Mouse (Mus musculus) heart, postnatal 4 days (tissue): ENCODE data around the gene Arid3a. TPM values are rescaled to one million over a fixed set of nuclear protein-coding genes. Genes with fewer than 3 reads are reported as not detected.

Experiments used
- DNase-seq: peaks from one replicate; pipeline ENCODE4 v3.0.0; 2021
- total RNA-seq, 2 experiments: library from RNA; stranded (reverse); gene quantifications; 2 replicates each; pipeline ENCODE4 v1.2.3; 2021

Gene Arid3a
- total RNA-seq, 2 experiments from 2014 or later, result 4.2 to 4.3 TPM

GRCm38 (mm10) chr10:79927324-79928029, 634 bp downstream of the Arid3a start:
- DNase-seq, result peak; percentile 57

DNA sequence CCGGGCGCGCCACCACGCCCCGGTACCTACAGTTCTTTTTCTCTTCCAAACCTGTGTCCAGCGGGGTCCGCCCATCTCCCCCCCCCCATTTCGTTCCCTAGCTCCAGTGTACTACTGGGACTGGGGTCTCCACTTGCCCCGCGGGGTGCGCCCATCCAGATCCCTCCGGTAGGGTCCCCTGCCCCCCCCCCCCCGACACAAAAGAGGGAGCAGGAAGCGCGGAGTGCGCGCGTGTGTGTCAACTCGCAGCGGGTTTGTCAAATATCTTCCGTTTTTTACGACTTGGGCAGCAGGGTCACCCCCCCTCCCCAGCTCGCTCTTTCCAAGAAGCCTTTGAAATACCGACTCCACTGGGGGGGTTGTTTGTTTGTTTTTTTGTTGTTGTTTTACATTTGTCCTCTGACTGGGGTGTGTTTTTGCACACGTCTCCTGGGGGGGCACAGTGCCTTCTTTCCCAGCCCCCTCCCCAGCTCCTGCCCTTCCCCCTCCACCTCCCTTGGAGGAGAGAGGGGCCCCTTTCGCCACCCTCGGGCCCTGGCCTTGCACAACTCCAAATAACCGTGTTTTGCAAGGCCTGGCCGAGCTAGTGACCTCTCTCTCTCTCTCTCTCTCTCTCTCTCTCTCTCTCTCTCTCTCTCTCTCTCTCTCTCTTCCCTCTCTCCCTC, 1.3 kb downstream of the Arid3a start:
- no peak for DNase-seq

DNA sequence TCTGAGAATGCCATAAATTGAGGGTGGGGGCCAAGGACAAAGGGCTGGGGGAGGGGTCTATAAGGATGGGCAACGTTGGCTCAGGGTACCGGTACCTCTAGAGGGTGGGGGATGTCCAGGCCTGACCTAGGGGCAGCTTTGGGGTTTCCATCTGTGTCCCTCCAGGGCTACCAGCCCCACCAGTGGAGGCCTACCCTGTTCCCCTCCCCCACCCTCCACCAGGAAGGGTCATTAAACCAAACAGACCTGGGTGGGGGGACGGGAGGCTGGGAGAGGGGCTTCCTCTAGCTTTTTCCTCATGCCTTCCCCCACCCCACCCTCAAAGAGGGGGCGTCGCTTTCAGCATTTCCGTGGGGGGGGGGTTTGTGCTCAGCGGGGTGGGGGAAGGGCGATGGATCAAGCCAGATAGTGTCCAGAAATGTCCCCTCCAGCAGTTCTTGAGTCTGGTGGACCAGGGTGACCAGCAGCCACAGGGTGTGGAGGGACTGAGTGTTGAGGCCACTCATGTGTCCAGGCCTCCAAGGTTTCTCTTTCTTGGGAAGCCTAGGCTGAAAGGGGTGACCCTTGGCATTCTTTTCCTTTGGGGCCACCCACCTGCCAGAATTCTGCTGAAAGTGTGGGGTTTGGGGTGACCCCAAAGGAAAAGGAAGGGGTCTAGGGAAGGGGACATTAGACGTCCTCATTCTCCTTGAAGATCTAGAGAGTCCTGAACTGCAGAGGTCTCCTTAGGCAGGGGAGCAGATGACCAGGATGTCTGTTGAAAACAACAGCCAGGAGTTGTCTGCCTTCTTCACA, 2.3 kb downstream of the Arid3a start:
- no peak for DNase-seq

DNA sequence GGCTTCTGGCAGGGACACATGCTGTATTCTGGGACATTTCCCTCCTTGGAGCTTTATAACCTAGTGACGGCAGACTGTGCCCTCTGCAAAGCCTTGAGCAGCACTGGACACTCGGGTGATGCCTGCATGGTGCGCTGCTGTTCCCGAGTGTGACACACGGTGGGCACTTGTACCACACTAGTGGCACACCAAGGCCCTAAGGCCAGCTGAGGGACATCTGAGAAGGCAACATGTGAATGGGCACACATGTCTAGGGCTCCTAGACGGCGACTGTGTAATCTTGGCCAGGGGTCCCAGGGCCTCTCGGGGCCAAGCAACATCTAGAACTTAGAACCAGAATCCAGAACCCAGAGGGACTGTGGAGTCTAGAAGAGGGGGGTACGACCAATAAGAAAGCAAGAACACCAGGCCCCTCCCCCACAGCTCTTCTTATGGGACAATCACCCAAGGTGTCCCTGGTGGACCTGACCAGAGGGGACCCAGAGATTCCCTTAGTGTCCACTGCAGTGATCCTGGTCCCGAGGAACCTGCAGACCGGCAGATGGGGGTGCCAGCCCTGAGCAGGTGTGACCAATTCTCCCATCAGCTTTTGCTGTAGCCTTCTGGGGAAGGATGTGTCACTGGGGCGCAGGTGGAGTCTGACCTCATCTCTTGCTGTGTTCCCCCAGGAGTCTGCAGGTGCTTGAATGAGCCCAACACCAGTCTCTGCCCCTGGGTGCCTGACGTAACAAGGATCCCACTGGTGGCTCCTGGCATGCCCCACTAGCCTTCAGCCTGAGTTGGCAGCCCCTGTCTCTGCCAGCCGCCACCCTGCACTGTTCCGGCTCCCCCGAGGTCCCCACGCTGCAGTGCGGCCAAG, 3.4 kb downstream of the Arid3a start:
- no peak for DNase-seq

DNA sequence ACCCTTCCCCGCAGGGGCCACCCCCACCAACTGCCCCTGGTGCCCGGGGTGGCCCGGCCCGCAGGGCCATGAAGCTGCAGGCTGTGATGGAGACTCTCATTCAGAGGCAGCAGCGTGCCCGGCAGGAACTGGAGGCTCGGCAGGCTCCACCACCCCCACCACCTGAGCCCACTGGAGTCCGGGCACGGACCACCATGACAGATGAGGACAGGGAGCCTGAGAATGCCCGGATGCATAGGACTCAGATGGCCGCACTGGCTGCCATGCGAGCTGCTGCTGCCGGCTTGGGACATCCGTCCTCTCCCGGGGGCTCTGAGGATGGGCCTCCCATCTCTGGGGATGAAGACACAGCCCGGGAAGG, 4.0 kb downstream of the Arid3a start:
- no peak for DNase-seq

DNA sequence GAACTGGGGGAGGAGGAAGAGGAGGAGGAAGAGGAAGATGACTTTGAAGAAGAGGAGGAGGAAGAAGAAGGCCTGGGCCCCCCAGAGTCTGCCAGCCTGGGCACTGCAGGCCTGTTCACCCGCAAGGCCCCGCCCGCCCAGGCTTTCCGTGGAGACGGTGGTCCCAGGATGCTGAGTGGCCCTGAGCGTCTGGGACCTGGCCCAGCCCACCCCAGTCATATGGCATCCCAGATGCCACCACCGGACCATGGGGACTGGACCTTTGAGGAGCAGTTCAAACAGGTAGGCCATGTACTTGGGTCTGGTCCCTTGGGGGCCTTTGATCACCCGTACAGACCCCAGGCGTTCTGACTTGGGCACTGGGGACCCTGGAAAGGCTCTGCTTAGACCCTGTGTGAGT, 5.0 kb downstream of the Arid3a start:
- DNase-seq, result no peak

DNA sequence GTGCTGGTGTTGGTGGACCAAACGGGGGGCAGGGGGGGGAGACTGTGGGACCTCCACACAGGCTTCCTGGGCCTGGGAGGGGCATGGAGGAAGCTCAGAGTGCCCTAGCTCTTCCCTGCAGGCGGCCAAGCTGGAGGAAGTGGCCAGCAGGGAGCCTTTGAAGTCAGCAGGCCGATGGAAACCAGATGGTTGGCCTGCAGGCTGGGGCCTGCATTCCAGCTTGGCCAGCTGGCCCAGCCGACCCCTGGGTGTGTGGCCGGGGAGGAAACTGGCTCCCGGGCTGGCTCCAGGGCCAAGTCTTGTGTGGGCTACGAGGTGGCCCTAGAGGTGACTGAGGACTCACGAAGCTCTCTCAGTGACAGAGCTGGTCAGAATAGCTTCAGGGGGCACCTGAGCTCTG, 5.9 kb downstream of the Arid3a start:
- peak; percentile 84 for DNase-seq

DNA sequence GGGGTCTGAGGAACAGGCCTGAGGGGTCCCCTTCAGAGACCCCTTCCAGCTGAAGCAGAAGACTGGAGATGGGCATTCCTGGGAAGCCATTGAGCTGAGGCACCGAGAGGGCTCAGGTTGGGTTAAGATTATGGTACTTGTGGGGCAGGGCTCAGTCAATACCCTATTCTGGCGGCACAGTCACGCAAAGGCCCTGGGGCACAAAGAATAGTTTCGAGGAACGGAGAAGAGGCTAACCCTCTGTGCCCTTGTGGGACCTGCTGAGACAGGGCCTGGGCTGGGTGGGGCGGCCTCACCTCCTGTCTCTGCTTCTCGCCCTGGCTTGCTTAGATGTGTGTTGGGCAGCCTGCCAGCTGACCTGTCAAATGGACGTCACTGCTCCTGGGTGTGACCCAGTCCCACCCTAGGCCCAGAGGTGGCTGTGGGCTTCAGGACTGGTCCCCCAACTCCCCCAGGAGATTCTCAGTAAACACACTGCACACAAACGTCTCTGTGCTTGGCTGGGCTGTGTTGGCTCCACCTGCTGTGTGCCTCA, 6.4 kb downstream of the Arid3a start:
- DNase-seq, result peak; percentile 46

DNA sequence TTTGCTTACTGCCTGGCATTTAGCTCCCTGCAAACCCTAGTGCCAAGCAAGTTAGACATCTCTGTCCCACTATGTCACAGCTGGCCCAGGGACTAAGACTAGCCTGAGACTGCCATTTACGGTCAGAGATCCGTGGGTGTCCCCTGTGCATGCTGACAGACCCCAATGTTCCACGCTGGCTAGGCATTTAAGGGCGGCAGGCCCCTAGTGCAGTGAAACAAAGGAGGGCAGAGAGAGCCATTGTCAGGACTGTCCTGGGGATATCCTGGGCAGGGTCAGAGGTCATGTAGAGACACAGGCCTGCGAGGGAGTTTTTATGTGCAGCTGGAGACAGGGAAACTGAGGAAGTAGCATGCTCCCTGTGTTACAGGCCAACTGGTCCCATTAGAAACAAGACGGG, 7.0 kb downstream of the Arid3a start:
- DNase-seq, result no peak

DNA sequence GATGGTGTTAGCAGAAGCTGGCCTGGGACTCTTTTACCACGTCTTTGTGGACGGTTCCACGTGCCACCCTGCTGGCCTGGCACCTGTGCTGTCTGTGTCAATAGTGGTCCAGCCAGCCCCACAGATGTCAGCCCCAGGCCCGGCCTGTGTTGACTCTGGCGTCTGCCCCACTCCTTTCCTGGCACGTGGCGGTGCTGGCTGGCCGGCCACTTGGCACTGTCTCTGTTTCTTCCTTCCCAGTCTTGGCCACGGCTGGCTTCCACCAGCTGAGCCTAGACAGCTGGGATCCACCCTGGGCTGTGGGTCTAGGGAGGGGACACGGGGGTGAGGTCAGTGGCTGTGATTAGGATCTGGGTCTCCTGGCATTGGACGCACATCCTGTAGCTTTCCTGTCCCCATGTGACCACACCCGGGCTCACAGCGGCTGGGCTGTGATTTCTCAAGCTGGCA, 7.5 kb downstream of the Arid3a start:
- peak; percentile 91 for DNase-seq

DNA sequence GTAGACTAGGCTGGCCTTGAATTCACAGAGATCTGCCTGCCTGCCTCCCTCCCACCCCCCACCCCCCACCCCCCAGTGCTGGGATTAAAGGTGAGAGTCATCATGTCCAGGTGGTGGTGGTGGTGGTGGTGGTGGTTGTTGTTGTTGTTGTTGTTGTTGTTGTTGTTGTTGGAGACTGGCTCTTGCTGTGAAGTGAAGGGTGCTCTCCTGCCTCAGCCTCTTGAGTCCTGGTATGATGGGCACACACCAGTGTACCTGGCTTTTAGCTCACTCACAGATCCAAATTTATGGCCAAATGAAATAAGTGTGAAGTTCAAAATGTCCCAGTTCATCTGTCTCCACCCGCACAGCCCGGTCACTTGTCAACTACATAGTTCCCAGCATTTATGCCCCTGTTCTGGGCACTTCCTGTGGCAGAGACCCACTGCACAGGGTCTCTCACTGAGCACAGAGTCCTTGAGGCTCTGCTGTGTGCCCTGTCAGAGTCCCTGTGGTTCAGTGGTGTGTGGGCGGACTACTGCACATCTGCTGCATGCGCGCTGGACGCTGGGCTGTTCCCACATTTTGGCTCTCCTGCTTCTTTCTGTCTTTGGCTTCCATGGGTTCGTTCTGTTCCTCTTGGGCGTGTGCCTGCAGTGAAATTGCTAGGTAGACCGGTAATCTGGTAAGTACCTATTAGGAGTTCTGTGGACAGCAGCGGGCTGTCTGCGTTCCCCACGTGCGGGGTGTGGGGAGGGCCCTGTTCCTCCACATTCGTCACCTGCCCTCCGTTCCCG, 8.1 kb downstream of the Arid3a start:
- DNase-seq, result no peak

DNA sequence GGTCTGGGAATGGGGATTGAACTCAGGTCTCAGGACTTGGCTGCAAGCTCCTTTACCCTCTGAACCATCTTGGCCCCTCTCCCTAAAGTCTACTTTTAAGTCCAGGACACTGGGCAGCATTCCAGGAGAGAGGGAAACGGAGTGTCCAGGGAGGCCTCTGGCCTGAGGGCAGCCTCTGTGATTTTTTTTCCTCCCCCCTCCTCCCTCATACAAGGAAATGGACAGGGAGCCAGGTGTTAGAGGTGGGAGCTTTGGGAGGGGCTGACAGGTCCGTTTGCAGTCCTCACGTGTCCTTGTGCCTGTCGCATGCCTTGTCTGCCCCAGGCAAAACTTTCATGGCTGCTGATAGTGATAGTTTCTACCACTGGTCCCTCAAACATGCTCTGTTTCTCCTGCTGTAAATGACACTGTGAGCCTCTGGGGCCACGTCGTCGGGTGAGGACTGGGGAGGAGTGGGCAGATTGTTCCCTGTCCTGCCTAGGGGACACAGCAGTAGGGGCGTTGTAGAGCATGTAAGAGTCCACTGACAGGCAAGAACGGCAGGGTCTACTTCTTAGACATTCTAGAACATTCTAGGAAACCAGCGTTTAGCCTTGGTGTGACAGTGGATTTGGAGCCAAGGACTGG, 9.6 kb downstream of the Arid3a start:
- no peak for DNase-seq

DNA sequence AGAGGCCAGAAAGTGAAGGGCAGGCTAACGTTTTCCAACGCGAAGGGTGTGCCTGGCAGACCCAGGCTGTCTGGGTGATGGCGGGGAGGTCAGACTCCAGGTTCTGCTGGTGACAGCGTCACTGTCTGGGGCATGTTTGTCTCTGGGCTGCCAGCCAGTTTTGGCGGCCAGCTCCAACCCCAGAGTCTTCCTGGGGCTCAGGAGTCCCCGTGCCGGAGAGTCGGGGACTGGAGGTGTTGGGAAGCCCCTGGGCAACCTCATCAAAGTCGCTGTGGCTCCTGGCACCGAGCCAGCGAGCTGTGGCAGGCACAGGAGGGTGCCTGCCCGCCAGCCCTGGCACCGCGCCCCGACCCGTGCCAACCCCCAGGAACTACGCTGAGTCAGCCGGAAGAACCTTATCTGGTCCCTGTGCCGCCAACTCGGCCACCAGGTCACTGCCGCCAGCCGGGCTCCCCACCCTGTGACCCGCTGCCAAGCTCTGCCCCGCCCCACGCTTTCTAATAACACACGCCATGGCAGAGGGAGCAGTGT, 10.1 kb downstream of the Arid3a start:
- DNase-seq, result peak; percentile 92

DNA sequence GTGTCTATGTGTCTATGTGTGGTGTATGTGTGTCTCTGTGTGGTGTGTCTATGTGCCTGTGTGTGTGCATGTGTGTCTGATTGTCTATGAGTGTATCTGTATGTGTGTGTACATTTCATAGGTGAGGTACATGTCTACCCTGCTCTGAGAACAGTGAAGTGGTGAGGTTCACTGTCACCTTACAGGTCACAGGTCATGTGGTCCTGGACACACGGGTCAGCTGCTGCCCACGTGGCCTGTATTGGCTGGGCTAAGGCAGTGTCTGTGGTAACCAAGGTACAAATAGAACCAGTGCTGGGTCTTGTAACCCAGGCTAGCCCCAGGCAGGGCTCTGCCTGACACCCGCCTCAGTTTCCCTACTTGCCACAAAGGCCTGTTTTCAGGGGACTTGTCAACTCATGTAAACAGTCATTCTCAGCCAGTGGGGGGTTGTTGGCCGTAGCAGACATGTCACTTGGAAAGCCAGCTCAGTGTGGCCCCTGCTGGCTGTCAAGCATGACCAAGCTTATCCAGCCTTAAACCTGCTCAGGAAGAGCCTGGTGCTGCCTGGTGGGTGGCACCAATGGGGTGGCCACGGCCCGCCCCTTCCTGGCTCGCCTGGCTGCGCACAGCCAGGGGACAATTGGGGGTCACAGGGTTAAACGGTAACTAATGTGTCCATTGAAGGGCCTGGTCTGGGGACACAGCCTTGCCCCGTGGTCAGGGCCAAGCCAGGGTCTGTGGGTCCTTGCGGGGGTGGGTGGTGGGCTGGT, 11.1 kb downstream of the Arid3a start:
- no peak for DNase-seq

DNA sequence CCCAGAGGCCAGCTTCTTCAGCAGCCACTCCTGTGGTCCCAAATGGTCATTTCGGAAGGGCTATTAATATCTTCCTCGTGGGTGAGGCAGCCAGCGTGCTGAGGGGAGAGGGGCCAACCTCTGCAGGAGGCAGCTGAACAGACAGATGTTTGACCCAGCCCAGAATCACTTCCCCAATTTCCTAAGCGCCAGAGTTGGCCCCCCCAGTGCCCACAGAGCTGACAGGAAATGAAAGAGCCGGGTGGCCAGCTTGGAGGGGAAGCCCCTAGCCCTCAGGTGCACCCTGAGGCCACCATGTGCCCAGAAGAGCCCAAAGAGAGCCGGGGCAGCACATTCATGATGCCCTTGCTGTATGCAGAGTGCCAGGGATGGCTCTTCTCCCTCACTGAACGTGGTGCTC, 13.9 kb downstream of the Arid3a start:
- DNase-seq, result no peak

GRCm38 (mm10) chr10:79942988-79943387, 16.1 kb downstream of the Arid3a start:
- no peak for DNase-seq

DNA sequence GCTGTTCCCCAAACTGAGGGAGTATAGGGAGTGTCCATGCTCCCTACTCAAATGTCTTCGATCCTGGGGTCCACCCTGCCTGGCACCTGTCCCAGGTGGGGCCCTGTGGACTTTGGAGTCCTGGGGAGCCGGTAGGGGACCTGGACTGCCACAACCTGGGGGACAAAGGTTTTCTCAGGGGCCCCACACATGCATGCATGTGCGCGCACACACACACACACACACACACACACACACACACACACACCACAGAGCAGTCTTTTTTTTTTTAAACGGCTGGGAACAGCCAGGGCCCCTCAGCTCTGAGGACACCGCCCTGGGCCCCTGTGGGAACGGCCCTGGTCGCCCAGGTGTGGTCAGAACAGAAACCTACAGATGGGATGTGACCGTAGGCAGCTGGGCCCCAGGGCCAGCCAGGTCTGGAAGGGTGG, 16.6 kb downstream of the Arid3a start:
- no peak for DNase-seq

GRCm38 (mm10) chr10:79945507-79946234, 18.8 kb downstream of the Arid3a start:
- no peak for DNase-seq

DNA sequence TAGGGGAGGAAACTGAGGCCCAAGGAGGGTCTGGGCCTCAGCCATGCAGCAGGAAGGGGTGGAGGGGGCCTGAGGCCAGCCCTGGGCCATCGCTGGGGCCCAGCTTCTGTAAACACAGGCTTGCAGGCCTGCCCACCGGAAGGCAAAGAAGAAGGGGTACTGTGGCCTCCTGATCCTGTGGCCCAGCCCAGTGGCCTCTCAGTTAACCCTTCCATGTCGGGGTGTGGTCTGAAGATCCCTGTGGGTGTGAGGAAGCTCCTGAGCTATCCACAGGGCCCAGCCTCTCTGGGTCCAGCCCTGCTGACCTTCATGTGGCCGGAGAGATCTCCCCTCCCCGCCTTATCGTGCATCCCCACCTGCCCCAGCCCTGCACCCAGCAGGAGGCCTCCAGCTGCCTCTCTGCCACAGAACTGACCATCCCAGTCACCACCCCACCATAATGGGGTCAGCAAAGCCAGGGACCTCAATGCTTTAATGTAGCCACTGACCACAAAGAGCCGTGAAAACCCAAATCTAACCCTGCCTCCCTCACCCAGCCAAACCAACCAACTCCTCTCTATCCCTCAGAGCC, 20.0 kb downstream of the Arid3a start:
- DNase-seq, result no peak
